Mouse (Mus musculus) midbrain, embryonic 13.5 days (tissue): ENCODE results near the gene Ascc1. TPM values are rescaled to one million over a fixed set of nuclear protein-coding genes. Genes with fewer than 3 reads are reported as not detected.
"Not testable (repeated sequence)": the region's sequence is repeated elsewhere in the genome, so short reads cannot be mapped to it uniquely, and the experiment has no call there.

ENCODE experiments used
- ATAC-seq: fragments of 200-750 bp; cut with Nextera tagmentation; 2 replicates; pipeline ENCODE4 v1.8.0; 2017; ENCODE audit warnings: mild to moderate bottlenecking, moderate TSS enrichment, moderate library complexity
- H3K27ac ChIP-seq: fragments of 300-500 bp; sonication (generic); 2 replicates; pipeline ENCODE4 v1.5.1; 2015; ENCODE audit warnings: inconsistent platforms, mild to moderate bottlenecking, moderate library complexity
- H3K27me3 ChIP-seq: fragments of 300-500 bp; sonication (generic); 2 replicates; pipeline ENCODE4 v1.6.1; 2015; ENCODE audit warnings: mild to moderate bottlenecking, inconsistent platforms
- H3K36me3 ChIP-seq: fragments of 300-500 bp; sonication (generic); 2 replicates; pipeline ENCODE4 v1.6.1; 2015; ENCODE audit warnings: mild to moderate bottlenecking, inconsistent platforms
- H3K4me1 ChIP-seq: fragments of 300-500 bp; sonication (generic); replicated peaks from 2 replicates; pipeline ENCODE4 v1.6.1; 2015; ENCODE audit warnings: inconsistent platforms
- H3K4me2 ChIP-seq: fragments of 300-500 bp; sonication (generic); replicated peaks from 2 replicates; pipeline ENCODE4 v1.6.1; 2015; ENCODE audit warnings: moderate library complexity, mild to moderate bottlenecking, inconsistent platforms
- H3K4me3 ChIP-seq: fragments of 300-500 bp; sonication (generic); replicated peaks from 2 replicates; pipeline ENCODE4 v1.5.1; 2015; ENCODE audit warnings: mild to moderate bottlenecking, inconsistent platforms
- H3K9ac ChIP-seq: fragments of 300-500 bp; sonication (generic); replicated peaks from 2 replicates; pipeline ENCODE4 v1.6.1; 2015; ENCODE audit warnings: mild to moderate bottlenecking, inconsistent platforms
- H3K9me3 ChIP-seq: fragments of 300-500 bp; sonication (generic); 2 replicates; pipeline ENCODE4 v1.6.1; 2016; ENCODE audit warnings: mild to moderate bottlenecking, inconsistent platforms
- WGBS: fragments of 180-500 bp; shearing (Covaris S2); methylation state at CpG from one replicate; pipeline ENCODE4 v1.1.7; 2015; 5-methylcytosine and 5-hydroxymethylcytosine counted together
- polyA plus RNA-seq: library from polyadenylated mRNA; unstranded; fragments of >200 nt; fragmentation: Nextera tagmentation; extraction: Ambion mirVana; gene quantifications from 2 replicates; pipeline ENCODE4 v1.2.1, GENCODE M21; 2015

Ascc1 gene
- polyA plus RNA-seq, 1 experiment from 2014 or later, result 50.6 TPM

DNA sequence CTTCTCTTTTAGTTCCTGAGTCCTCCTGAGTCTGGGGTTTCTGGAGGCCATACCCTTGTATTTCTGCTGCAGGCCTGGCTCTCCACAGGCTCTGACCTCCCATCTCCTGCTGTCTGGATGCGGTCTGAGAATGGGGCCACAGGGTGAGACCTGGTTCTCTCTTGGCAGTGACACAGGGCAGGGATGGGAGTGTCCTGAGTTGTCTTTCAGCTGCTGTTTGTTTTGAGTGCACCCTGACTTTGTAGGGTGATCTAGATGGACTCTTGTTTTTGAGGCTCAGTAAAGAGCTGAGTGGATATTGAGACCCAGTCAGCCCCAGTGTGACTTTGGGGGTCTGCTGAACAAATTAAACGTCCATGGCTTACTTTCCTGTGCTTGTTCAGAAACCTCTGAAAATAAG, 24.2 kb upstream of the Ascc1 start:
- no peak overlapping the region for H3K4me3 ChIP-seq
- H3K36me3 ChIP-seq, result peaks cover 3% of the 10 kb centered on the region; the same call in 1 of the 2 replicates
- H3K27me3 ChIP-seq, result no peaks in the 10 kb centered on the region
- peak overlapping the region; percentile 78; the same call in 1 of the 2 replicates for H3K27ac ChIP-seq
- H3K4me1 ChIP-seq, result peaks cover 35% of the 10 kb centered on the region
- no peak overlapping the region for H3K9ac ChIP-seq
- no peaks in the 10 kb centered on the region for H3K9me3 ChIP-seq
- ATAC-seq, result no peak
- no peak overlapping the region for H3K4me2 ChIP-seq
- 60% methylated on average over 2 of the region's 2 CpGs for WGBS

DNA sequence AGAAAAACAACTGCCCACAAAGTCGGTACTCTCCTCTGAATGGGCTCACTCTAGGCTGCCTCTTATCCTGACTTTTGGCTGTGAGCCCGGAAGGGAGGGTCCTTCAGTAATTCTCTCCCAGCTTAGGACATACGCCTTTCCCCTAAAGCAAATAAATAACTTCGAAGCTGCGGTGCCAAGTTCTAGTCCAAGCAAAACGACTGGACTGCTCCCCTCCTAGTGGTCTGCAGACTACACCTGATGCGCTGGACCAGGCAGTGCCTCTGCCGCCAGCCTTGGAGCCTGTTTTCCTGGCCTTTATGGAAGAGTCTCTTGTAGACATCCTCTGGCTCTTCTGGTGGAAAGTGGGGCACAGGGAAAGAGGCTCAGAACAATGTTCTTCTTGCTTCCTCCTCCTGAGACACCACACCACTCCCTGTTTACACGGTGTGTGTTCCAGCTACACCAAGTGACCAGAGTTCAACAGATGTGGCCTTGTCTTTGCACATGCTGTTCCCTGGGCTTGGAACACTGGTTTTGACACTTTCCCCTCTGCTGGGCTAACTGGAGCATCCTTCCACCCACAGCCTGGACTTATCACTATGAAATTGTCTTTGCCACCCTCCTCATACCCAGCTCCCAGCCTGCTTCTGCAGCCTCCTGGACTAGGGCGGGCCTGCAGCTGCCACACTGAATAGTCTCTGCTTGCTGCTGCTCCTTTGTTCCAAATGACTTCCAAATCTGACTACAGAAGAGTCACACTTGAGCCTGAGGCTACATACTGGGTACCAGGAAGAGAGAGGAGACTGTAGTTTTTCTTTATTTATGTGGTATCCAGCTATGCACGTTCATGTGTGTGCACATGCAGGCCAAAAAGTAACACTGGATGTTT, 23.5 kb upstream of the Ascc1 start:
- Histone ChIP-seq H3K9ac (0 out of 2 replicates have a peak overlapping the region, but pooled peaks have one; percentile 1), H3K27me3 (no peaks in the 10 kb centered on the region), H3K4me3 (no peak overlapping the region), H3K4me2 (no peak overlapping the region), H3K27ac (peak overlapping the region; percentile 78), H3K9me3 (no peaks in the 10 kb centered on the region), H3K36me3 (peaks cover 8% of the 10 kb centered on the region), H3K4me1 (peaks cover 32% of the 10 kb centered on the region)
- WGBS, result 52% methylated on average over 11 of the region's 11 CpGs
- 0 out of 2 replicates have a peak, but pooled peaks have one; percentile 35 for ATAC-seq

DNA sequence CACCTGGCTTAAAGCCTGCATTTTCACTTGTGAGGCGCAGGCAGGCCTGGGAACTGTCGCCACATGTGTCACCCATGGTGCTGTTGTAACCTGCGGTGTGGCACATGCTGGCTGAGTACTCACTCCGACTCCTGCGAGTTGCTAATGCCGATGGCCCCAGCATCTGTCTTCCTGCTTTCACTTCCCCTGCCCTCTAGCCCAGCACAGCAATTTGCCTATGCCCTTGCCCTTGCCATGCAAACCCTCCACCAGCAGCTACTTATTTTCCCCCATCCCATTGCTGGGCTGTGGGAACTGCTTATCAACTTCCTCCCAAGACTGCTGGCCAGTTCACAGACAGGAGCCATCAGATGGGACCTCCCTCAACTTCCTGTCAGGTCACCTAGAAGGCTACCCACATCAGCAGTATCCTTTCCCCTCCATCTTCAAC, 21.8 kb upstream of the Ascc1 start:
- ATAC-seq, result no peak
- no peak overlapping the region for H3K4me2 ChIP-seq
- 87% methylated on average over 6 of the region's 6 CpGs for WGBS

DNA sequence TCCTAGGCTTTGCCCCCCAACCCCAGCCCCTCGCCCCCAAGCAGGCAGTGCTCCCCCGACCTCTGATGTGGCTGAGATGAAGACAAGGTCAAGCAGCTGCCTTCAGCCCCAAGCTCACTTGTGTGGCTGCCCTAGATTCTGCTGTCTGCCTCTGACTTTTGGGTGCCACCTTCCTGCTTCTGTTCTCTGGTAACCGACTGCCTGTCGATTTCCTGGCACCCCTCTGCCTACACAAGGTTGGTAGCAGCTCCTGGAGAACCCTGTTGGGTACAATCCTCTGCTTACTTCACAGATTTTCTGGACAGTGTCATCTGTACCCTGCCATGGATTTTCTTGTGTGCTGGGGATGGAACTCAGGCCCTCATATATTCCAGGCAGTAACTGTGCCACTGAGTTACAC, 21.3 kb upstream of the Ascc1 start:
- Histone ChIP-seq H3K4me2 (no peak overlapping the region), H3K27ac (no peak overlapping the region), H3K4me1 (peaks cover 22% of the 10 kb centered on the region), H3K9ac (no peak overlapping the region), H3K9me3 (no peaks in the 10 kb centered on the region), H3K4me3 (no peak overlapping the region), H3K36me3 (peaks cover 20% of the 10 kb centered on the region), H3K27me3 (no peaks in the 10 kb centered on the region)
- 91% methylated on average over 4 of the region's 4 CpGs for WGBS
- no peak for ATAC-seq

More for the DNA sequence above, 21.8 kb upstream of the Ascc1 start:
- Histone ChIP-seq H3K4me1 (peaks cover 22% of the 10 kb centered on the region), H3K27me3 (no peaks in the 10 kb centered on the region), H3K4me3 (no peak overlapping the region), H3K27ac (no peak overlapping the region), H3K36me3 (peaks cover 16% of the 10 kb centered on the region), H3K9ac (no peak overlapping the region), H3K9me3 (no peaks in the 10 kb centered on the region)

DNA sequence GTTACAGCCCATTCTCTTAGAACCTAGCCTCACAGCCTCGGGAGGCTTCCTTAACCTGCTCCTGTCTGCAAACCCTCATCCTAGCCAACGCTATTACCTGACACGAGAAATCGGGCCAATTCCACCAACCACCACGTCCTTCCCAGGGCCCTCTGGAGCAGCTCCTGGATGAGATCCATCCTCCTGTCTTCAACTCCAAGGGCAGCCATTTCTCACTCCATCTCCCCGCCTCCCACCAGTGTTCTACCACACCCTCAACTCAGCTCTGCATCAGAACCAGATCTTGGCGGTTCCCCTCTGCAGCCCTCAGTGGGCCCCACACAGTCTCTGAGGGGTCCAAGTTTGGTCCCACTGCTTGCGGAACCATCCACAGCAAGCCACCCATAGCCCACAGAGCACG, 20.8 kb upstream of the Ascc1 start:
- no peak for ATAC-seq
- Histone ChIP-seq H3K27ac (no peak overlapping the region), H3K4me2 (no peak overlapping the region), H3K36me3 (peaks cover 23% of the 10 kb centered on the region), H3K4me3 (no peak overlapping the region), H3K9ac (no peak overlapping the region), H3K4me1 (peaks cover 22% of the 10 kb centered on the region), H3K9me3 (no peaks in the 10 kb centered on the region), H3K27me3 (no peaks in the 10 kb centered on the region)
- 85% methylated on average over 9 of the region's 9 CpGs for WGBS

DNA sequence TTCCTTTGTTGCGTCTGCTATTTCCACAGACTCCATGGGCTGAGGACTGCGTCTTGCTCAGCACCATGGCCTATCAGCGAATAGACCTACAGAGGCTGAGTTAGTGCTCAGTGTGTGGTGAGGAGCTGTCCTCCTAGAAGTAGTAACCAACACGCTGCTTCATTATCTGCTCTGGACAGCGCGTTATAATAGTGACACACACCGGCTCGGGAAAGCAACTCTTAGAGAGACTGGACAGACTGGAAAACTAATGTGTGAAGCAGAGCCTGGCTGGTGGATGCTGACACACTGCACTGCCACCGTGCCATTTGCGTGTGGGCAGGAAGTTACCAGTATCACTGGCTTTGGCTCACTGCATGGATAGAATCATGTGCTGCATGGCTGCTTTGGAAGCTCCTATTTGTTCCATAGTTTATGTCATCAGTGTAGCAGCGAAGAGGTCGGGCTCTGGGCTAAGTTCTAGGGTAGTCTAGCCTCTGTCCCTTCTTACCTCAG, 20.2 kb upstream of the Ascc1 start:
- Histone ChIP-seq H3K9ac (no peak overlapping the region), H3K4me1 (peaks cover 22% of the 10 kb centered on the region), H3K36me3 (peaks cover 29% of the 10 kb centered on the region), H3K27ac (no peak overlapping the region), H3K4me2 (no peak overlapping the region), H3K4me3 (no peak overlapping the region), H3K27me3 (no peaks in the 10 kb centered on the region), H3K9me3 (no peaks in the 10 kb centered on the region)
- no peak for ATAC-seq
- 93% methylated on average over 12 of the region's 12 CpGs for WGBS

DNA sequence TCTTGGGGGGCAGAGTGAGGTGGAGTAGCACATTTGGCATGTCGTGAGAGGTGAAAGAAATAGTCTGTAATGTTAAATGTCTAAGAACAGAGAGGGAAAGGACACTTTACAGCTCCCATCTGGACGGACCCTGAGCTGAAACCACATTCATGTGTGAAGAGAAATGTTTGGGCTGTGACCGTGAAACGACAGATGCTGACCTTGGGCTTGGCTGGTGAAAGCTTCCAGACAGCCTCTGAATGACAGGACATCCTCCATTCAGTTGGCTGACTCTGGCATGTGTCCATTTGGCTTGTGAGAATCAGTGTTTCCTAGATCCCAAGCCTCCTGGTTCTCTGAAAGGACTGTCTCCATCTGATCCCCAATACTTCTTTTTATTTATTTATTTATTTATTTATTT, 14.6 kb upstream of the Ascc1 start:
- 91% methylated on average over 4 of the region's 4 CpGs for WGBS
- peaks cover 76% of the 10 kb centered on the region for H3K36me3 ChIP-seq
- ATAC-seq, result no peak
- H3K4me2 ChIP-seq, result no peak overlapping the region
- no peaks in the 10 kb centered on the region for H3K27me3 ChIP-seq
- H3K9me3 ChIP-seq, result no peaks in the 10 kb centered on the region
- H3K4me3 ChIP-seq, result no peak overlapping the region
- no peak overlapping the region for H3K27ac ChIP-seq
- no peak overlapping the region for H3K9ac ChIP-seq
- no peaks in the 10 kb centered on the region for H3K4me1 ChIP-seq

DNA sequence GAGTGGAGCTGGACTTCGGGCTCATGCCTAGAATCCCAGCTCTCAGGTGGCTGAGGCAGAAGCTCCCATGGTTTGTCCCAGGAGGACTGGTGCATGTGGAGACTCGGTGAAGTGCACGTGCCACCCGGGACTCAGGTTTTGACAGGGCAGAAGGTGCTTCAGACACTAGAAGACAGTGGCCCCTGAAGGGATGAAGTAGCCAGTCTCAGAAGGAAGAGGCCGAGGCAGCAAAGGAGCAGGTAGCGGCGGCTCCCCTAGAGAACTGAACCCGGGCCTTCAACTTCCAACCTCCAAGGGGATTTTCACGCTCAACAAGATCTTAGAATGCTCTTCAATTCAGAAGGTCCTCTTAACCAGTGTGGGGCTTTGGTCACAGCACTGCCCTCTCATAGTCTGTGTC, 12.2 kb upstream of the Ascc1 start:
- H3K36me3 ChIP-seq, result peaks cover 80% of the 10 kb centered on the region
- ATAC-seq, result no peak
- no peak overlapping the region for H3K4me2 ChIP-seq
- no peaks in the 10 kb centered on the region for H3K27me3 ChIP-seq
- no peaks in the 10 kb centered on the region for H3K4me1 ChIP-seq
- no peak overlapping the region for H3K27ac ChIP-seq
- no peak overlapping the region for H3K4me3 ChIP-seq
- 95% methylated on average over 9 of the region's 9 CpGs for WGBS
- no peaks in the 10 kb centered on the region for H3K9me3 ChIP-seq
- H3K9ac ChIP-seq, result no peak overlapping the region

DNA sequence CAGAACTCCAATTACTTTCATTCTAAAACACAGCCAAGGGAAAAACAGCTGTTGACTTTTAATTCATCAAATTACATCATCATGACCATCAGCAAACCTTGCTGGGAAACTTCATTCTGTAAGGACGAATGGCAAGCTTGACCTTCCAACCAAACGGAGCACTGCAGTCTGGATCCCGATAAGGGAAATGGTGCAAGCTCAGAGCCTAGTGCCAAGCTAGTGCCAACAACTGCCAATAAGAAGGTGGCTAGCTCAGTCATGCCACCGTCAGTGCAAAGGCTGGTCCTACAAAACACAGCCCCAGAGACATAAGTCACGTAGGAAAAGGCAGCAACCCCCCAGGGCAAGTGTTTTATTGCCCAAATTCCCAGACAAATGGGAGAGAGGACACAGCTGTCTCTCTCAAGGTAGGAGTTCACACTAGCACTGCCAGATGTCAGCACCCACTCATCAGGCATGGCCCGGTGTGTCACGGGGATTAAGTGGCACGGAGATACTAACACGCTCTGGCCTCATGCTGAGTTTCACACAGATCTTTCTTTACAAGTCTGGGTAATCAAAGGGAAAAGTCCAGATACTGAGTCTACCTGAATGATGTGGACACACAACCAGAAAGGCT, 11.2 kb upstream of the Ascc1 start:
- Histone ChIP-seq H3K36me3 (peaks cover 83% of the 10 kb centered on the region), H3K9ac (no peak overlapping the region), H3K4me2 (no peak overlapping the region), H3K27me3 (no peaks in the 10 kb centered on the region), H3K27ac (no peak overlapping the region), H3K4me3 (no peak overlapping the region), H3K4me1 (no peaks in the 10 kb centered on the region), H3K9me3 (no peaks in the 10 kb centered on the region)
- ATAC-seq, result no peak
- 90% methylated on average over 9 of the region's 9 CpGs for WGBS

DNA sequence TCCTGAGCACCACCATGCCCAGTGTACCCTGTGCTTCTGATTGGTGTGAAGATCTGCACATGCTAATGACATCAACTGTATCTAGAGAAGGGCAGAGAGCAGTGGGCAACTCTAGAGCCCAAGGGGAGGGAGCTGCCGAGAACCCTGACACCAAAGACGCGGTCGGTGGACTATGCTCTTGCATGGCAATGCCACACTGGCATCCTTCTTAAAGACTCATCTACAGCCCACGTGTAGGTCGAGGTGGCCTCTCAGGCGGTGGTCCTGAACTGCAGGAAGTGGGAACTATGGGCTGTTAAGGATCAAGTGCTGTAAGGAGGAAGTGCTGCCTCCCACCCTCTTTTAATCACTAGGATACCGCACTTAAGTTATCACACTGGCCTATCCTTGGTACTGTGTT, 10.6 kb upstream of the Ascc1 start:
- Histone ChIP-seq H3K4me3 (no peak overlapping the region), H3K9me3 (no peaks in the 10 kb centered on the region), H3K4me2 (no peak overlapping the region), H3K36me3 (peaks cover 83% of the 10 kb centered on the region), H3K9ac (no peak overlapping the region), H3K27ac (no peak overlapping the region), H3K27me3 (no peaks in the 10 kb centered on the region), H3K4me1 (no peaks in the 10 kb centered on the region)
- ATAC-seq, result no peak
- 88% methylated on average over 8 of the region's 8 CpGs for WGBS

DNA sequence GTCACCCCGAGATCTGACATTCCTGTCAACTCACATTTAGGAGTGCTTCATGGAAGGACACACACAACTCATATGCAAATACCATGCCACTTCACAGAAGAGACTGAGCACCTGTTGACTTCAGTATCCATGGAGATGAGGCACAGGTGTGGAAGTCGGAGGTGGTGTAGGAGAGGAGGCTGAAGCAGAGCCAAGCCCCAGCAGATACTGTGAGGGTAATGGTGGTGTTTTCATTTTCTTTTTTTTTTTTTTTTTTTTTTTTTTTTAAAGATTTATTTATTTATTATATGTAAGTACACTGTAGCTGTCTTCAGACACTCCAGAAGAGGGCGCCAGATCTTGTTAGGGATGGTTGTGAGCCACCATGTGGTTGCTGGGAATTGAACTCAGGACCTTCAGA, 8.8 kb upstream of the Ascc1 start:
- ATAC-seq, H3K9me3 ChIP-seq, H3K4me3 ChIP-seq, H3K27me3 ChIP-seq, H3K4me1 ChIP-seq, H3K27ac ChIP-seq, H3K9ac ChIP-seq, H3K4me2 ChIP-seq: not testable (repeated sequence)
- peaks cover 65% of the 10 kb centered on the region for H3K36me3 ChIP-seq
- WGBS, result 86% methylated on average over 2 of the region's 3 CpGs

DNA sequence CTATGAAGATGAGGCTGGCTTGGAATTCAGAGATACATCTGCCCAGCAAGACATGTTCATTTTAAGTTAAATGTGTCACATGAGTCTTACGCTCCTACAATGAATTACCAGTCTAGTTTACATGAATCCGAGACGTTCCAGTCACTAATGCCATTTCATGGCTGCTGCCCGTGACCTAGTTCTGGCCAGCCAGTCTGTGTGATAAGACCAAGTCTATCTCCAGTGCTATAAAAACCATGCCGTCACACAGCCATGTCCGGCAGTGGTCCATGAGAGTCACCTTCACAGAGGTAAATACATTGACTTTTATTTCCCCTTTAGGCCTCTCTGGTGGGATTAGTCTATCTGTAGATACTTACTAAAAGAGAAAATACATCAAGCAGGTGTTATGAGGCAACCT, 6.7 kb upstream of the Ascc1 start:
- peaks cover 4% of the 10 kb centered on the region for H3K4me1 ChIP-seq
- no peak overlapping the region for H3K27ac ChIP-seq
- WGBS, result 96% methylated on average over 6 of the region's 6 CpGs
- H3K9me3 ChIP-seq, result no peaks in the 10 kb centered on the region
- no peak overlapping the region for H3K4me2 ChIP-seq
- peaks cover 51% of the 10 kb centered on the region for H3K36me3 ChIP-seq
- no peaks in the 10 kb centered on the region for H3K27me3 ChIP-seq
- no peak overlapping the region for H3K4me3 ChIP-seq
- H3K9ac ChIP-seq, result no peak overlapping the region
- ATAC-seq, result no peak
